Mouse (Mus musculus) forebrain, embryonic 16.5 days (tissue): ENCODE data around the gene Sycp2. TPM values are rescaled to one million over a fixed set of nuclear protein-coding genes. Genes with fewer than 3 reads are reported as not detected.
"Not testable (repeated sequence)": the region's sequence is repeated elsewhere in the genome, so short reads cannot be mapped to it uniquely, and the experiment has no call there.

Experiments
- ATAC-seq: fragments of 200-750 bp; cut with Nextera tagmentation; 2 replicates; pipeline ENCODE4 v1.8.0; 2017; ENCODE audit warnings: mild to moderate bottlenecking, moderate library complexity
- H3K27ac ChIP-seq: fragments of 300-500 bp; sonication (generic); 2 replicates; pipeline ENCODE4 v1.5.1; 2014; ENCODE audit warnings: low read length, control low read depth
- H3K27me3 ChIP-seq: fragments of 300-500 bp; sonication (generic); replicated peaks from 2 replicates; pipeline ENCODE4 v1.6.1; 2014; ENCODE audit warnings: low read length; ENCODE audit not compliant: control insufficient read depth, insufficient read depth
- H3K36me3 ChIP-seq: fragments of 300-500 bp; sonication (generic); 2 replicates; pipeline ENCODE4 v1.6.1; 2014; ENCODE audit not compliant: control insufficient read depth, insufficient read depth
- H3K4me1 ChIP-seq: fragments of 300-500 bp; sonication (generic); replicated peaks from 2 replicates; pipeline ENCODE4 v1.6.1; 2014; ENCODE audit warnings: low read length; ENCODE audit not compliant: control insufficient read depth, insufficient read depth
- H3K4me2 ChIP-seq: fragments of 300-500 bp; sonication (generic); 2 replicates; pipeline ENCODE4 v1.6.1; 2014; ENCODE audit warnings: mild to moderate bottlenecking, low read length, control low read depth
- H3K4me3 ChIP-seq: fragments of 300-500 bp; sonication (generic); replicated peaks from 2 replicates; pipeline ENCODE4 v1.5.1; 2014; ENCODE audit warnings: mild to moderate bottlenecking, low read length, control low read depth
- H3K9ac ChIP-seq: fragments of 300-500 bp; sonication (generic); replicated peaks from 2 replicates; pipeline ENCODE4 v1.6.1; 2014; ENCODE audit warnings: low read depth, low read length, control low read depth
- H3K9me3 ChIP-seq: fragments of 300-500 bp; sonication (generic); 2 replicates; pipeline ENCODE4 v1.6.1; 2016; ENCODE audit warnings: low read length; ENCODE audit not compliant: control insufficient read depth
- WGBS: fragments of 180-500 bp; shearing (Covaris S2); extraction: QIAGEN DNeasy Blood & Tissue Kit; methylation state at CpG from one replicate; pipeline ENCODE4 v1.1.7; 2014; 5-methylcytosine and 5-hydroxymethylcytosine counted together
- polyA plus RNA-seq: library from polyadenylated mRNA; unstranded; fragments of >200 nt; fragmentation: Nextera tagmentation; extraction: Ambion mirVana; gene quantifications from 2 replicates; pipeline ENCODE4 v1.2.1, GENCODE M21; 2015

The Sycp2 gene
- polyA plus RNA-seq, 1 experiment from 2014 or later: 0.46 TPM

DNA sequence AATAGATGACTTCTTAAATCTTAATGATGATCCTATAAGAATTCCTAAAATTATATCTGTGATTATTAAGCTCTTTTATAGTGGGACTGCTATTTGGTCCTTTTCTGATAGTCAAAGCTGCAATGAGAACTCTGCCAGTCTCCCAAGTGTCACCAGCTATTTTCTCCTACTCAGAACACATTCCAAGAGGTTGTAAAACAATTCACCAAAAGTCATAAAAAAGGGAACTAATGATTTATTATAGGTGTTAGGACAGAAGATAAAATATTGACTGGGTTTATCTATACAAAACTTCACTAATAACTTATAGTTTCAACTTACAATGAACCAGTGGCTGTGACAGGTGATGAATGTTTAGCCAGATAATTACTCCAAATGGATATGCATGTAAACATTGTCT lies 65.4 kb downstream of the Sycp2 start:
- not testable (repeated sequence) for H3K4me3 ChIP-seq, H3K27ac ChIP-seq, ATAC-seq, H3K36me3 ChIP-seq, H3K9ac ChIP-seq, H3K27me3 ChIP-seq, H3K9me3 ChIP-seq, H3K4me1 ChIP-seq, H3K4me2 ChIP-seq

DNA sequence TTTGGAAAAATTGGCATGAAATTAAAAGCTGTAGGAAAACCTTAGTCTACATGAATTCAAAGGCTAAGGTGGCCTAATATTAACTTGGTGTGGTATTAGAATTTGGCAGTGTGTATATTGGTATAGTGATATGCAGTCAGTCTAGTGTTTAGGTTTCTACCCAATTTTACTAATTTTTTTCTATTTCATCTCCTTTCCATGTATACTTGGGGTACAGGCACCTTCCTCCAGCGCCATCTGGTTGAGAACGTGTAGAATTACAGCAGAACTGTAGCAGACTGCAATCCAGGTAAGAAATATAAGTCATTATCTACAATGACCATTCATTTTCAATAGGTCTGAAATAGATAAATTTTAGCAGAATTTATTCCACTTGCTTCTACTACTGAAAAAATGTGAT lies 68.4 kb downstream of the Sycp2 start:
- H3K27me3 ChIP-seq: no peaks in the 10 kb centered on the region
- H3K9me3 ChIP-seq: no peaks in the 10 kb centered on the region
- no peak overlapping the region for H3K27ac ChIP-seq
- no peak overlapping the region for H3K9ac ChIP-seq
- no peak overlapping the region for H3K4me3 ChIP-seq
- H3K4me2 ChIP-seq: no peak overlapping the region
- H3K36me3 ChIP-seq: no peaks in the 10 kb centered on the region; the same call in 1 of the 2 replicates
- 0% methylated on average over 2 of the region's 2 CpGs for WGBS
- H3K4me1 ChIP-seq: no peaks in the 10 kb centered on the region
- ATAC-seq: no peak

DNA sequence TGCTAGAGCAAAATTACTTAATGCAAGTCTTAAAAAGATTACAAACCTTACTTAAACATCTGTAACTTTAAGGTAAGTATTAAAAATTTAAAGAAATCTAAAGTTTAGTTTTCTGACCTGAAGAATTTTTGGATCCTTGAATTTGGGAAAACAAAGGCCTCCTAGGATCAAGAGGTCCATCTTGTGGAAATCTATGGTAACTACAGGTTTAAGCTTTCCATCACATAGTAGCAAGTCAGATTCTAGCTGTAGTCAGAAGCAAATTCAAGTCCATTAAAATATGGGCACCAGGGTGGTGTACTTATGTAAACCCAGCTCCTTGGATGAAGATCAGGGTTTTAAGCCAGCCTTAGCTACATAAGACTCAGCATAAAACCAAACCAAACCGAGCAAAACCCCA lies 69.6 kb downstream of the Sycp2 start:
- WGBS: 51% methylated on average over 1 of the region's 1 CpGs
- Histone ChIP-seq H3K27ac (no peak overlapping the region), H3K4me1 (no peaks in the 10 kb centered on the region), H3K4me2 (no peak overlapping the region), H3K4me3 (no peak overlapping the region), H3K9ac (no peak overlapping the region), H3K36me3 (no peaks in the 10 kb centered on the region; the same call in 1 of the 2 replicates), H3K9me3 (no peaks in the 10 kb centered on the region), H3K27me3 (no peaks in the 10 kb centered on the region)
- ATAC-seq: no peak

DNA sequence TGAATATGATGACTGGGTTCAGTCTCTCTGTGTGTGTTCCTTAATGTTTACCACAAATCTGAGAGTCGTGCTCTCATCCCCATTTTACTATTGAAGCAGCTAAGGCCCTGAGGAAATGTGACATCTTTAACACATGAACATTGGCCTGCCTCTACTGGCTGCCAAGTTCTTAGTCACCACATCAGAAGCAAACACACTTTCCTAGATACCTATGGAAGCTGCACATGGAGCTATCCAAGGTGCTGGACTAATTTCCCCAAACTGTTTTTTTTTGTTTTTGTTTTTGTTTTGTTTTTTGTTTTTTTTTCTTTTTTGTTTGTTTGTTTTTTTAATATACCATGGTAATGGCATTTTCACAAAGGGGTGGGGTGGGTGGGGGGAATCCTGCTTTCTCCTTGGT lies 77.5 kb downstream of the Sycp2 start:
- Histone ChIP-seq H3K9ac (no peak overlapping the region), H3K4me3 (no peak overlapping the region; the same call in 1 of the 2 replicates), H3K9me3 (no peaks in the 10 kb centered on the region), H3K4me1 (peaks cover 25% of the 10 kb centered on the region), H3K36me3 (no peaks in the 10 kb centered on the region; the same call in 1 of the 2 replicates), H3K27me3 (no peaks in the 10 kb centered on the region), H3K27ac (no peak overlapping the region), H3K4me2 (peak overlapping the region; percentile 37; the same call in 1 of the 2 replicates)
- 50% methylated on average over 1 of the region's 1 CpGs for WGBS
- no peak for ATAC-seq

DNA sequence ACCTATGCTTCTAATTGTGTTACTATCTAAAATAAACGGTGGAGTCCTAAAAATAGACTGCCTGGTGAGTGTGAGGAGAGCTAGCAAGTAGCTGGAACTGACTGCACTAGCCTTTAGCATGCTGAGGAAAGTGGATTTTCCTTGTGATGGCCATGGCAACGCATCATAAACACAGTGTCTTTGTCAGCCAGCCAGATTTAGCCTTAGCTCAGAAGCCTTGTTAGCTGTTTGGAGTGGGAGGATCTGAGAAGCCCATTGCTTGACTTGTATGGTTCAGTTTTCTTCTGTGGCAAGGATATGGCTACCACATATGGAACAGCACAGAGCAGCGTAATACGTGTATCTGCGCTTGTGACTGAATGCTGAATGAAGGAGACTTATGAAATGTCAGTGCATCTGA lies 77.9 kb downstream of the Sycp2 start:
- H3K4me2 ChIP-seq: peak overlapping the region; percentile 37
- no peaks in the 10 kb centered on the region for H3K36me3 ChIP-seq
- H3K4me1 ChIP-seq: peaks cover 25% of the 10 kb centered on the region
- no peak for ATAC-seq
- 71% methylated on average over 5 of the region's 5 CpGs for WGBS
- H3K27me3 ChIP-seq: no peaks in the 10 kb centered on the region
- H3K4me3 ChIP-seq: peak overlapping the region; percentile 23
- H3K9me3 ChIP-seq: no peaks in the 10 kb centered on the region
- H3K27ac ChIP-seq: no peak overlapping the region
- H3K9ac ChIP-seq: no peak overlapping the region

DNA sequence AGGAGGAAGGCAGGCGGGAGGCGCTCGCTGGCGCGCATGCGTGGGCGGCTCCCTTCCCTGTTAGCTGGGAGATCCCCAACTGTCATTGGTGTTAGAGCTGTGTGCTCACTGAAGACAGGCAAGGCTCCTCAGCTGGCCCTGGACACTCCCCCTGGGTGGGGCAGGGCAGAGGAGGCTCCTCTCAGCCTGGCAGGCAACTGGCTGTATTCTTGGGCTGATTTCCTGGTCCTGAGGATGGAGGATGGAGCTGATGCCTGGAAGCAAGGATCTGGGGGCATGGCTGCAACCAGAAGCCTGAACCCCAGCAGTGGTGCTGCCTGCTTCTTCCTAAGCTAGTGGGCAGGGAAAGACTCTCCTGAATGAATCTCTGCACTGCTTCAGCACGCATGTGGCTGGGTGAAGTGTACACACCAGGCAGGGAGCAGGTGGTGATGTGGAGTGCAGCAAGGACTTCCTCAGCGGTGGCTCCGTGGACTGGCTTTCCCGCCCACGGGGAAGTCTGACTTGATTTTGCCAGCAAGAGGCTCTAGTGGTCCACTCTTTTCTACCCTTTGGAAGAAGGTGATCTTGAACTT lies 79.9 kb downstream of the Sycp2 start:
- 8% methylated on average over 12 of the region's 12 CpGs for WGBS

DNA sequence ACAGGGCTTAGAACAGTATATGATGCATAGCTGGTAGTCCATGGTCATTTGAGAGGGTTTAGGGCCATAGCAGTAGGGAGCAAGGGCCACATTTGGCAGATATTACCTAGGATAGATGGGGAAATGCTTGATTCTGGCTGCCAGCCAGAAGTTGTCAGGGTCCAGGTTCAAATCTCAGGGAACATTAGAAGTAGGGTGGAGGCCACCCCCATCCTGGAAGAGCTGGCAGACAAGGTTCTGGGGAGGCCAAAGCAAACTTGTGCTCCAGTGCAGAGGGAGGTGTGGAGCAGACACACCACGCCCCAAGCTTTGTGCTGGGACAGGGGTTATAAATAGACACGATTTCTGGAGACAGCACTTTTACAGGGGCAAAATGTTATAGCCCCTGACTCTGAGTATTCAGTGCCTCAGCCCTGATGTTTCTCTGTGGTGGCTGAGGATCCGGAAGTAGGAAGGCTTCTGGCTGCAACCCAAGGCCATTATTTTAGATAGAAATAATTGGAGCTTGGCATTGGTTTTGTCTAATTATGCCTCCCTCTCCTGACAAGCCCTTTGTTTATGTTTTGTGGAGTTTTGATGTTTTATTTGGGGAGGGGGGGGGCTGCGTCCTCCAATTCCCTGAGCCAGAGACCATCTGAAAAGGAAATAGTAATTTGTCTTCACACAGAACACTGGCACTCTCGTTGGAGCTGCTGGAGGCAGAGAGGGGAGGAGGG lies 80.6 kb downstream of the Sycp2 start:
- Histone ChIP-seq H3K36me3 (no peaks in the 10 kb centered on the region), H3K27ac (peak overlapping the region; percentile 92), H3K4me1 (peaks cover 25% of the 10 kb centered on the region), H3K4me2 (peak overlapping the region; percentile 60), H3K4me3 (peak overlapping the region; percentile 38), H3K27me3 (no peaks in the 10 kb centered on the region), H3K9ac (peak overlapping the region; percentile 58), H3K9me3 (no peaks in the 10 kb centered on the region)
- ATAC-seq: peak; percentile 68
- WGBS: 7% methylated on average over 5 of the region's 5 CpGs

More for the DNA sequence above, 79.9 kb downstream of the Sycp2 start:
- no peaks in the 10 kb centered on the region for H3K9me3 ChIP-seq
- peak; percentile 95 for ATAC-seq
- H3K9ac ChIP-seq: peak overlapping the region; percentile 58
- H3K4me3 ChIP-seq: peak overlapping the region; percentile 38
- H3K27ac ChIP-seq: peak overlapping the region; percentile 92
- peaks cover 25% of the 10 kb centered on the region for H3K4me1 ChIP-seq
- H3K4me2 ChIP-seq: peak overlapping the region; percentile 60
- no peaks in the 10 kb centered on the region for H3K27me3 ChIP-seq
- no peaks in the 10 kb centered on the region for H3K36me3 ChIP-seq

DNA sequence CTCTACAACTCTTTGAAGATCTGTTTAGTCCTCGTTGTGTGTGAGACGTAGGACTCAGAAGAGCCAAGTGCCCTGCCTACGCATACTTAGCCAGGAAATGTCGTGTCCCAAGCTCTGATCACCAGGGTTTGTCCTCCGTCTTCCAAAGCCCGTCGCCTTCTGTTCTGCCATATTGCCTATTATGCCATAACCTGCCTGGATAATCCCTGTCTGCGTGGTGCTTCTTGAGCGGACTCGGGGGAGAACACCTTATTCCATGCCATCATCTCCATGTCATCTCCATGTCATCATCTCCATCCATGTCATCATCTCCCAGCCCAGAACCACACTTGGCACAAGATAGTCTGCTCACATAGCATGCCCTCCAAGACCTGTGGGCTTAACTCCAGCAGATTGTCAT lies 81.4 kb downstream of the Sycp2 start:
- no peaks in the 10 kb centered on the region for H3K27me3 ChIP-seq
- H3K9ac ChIP-seq: no peak overlapping the region
- no peak overlapping the region for H3K4me2 ChIP-seq
- H3K27ac ChIP-seq: no peak overlapping the region
- no peaks in the 10 kb centered on the region for H3K9me3 ChIP-seq
- H3K36me3 ChIP-seq: no peaks in the 10 kb centered on the region
- 95% methylated on average over 10 of the region's 10 CpGs for WGBS
- no peak for ATAC-seq
- no peak overlapping the region for H3K4me3 ChIP-seq
- peaks cover 25% of the 10 kb centered on the region for H3K4me1 ChIP-seq

DNA sequence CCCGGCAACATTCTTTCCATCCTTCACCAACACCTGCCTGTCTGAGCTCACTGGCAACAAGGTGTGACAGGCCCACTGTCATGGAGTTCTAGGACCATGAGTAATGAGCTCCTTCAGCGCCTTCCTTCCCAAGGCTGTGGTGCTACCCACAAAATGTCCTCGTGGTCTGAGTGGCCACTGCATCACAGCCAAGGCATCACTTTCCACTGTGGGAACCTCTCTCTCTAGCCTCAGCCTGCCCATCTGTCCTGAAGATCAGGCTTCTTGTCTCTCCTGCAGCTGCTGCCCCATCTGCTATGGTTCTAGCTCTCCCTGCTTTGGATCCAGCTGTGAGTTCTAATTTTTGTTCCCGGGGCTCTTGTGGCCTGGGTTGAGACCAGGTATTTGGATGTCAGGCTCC lies 82.7 kb downstream of the Sycp2 start:
- Histone ChIP-seq H3K4me1 (peaks cover 25% of the 10 kb centered on the region), H3K27me3 (no peaks in the 10 kb centered on the region), H3K27ac (no peak overlapping the region), H3K4me2 (no peak overlapping the region), H3K36me3 (no peaks in the 10 kb centered on the region), H3K4me3 (no peak overlapping the region), H3K9me3 (no peaks in the 10 kb centered on the region), H3K9ac (no peak overlapping the region)
- WGBS: 84% methylated on average over 4 of the region's 4 CpGs
- ATAC-seq: no peak
